Mouse (Mus musculus): ENCODE data around the gene Aoah.

- TF ChIP-seq MAX (IDR thresholded peaks at IDR 0.05; ENCODE audit: low read depth): no peak
- no peak for TF ChIP-seq POLR2AphosphoS2 (IDR thresholded peaks at IDR 0.05; ENCODE audit: insufficient read length, low read depth)
These were observed 187.6 kb downstream of the Aoah start for GRCm38 (mm10) chr13:20981234-20982230.

Data from myocyte (in vitro differentiated cells).